Mouse (Mus musculus): ENCODE measurements around the gene Mapk7.

DNA sequence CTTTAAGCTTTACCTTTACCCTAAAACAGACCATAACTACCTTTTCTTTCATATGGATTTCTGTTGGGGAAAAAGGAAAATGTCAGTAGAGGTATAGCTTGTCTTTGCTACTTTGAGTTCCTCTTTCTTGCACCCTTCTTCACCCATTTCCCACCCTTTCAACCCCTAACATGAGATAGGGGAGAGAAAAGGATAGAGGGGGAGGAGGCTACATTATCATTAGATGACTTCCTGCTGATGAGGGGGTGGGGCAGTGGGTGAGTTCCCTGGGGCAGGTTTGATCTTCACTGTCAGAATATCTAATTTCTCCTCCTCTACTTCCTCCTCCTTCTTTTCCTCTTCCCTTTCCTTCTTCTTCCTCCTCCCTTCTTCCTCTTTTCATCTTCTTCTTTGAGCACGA is 3.3 kb upstream of the Mapk7 start:
- TF ChIP-seq CTCF (IDR thresholded peaks at IDR 0.05; ENCODE audit: insufficient read depth, low read depth, low read length) (no peak), POLR2A (IDR thresholded peaks at IDR 0.05; ENCODE audit: insufficient read depth, low read depth, low read length) (no peak)
